Mouse (Mus musculus) retina, adult 2 months (tissue): ENCODE results near the gene Ubqln3.

Experiments used
- DNase-seq: peaks from one replicate; pipeline ENCODE4 v3.0.0-alpha.2; 2012; ENCODE audit warnings: low read depth, low spot score

Ubqln3 gene

GRCm38 (mm10) chr7:104143179-104143578 is at the start of gene Ubqln3:
TSS of gene Ubqln3 (minus strand) at chr7:104143279.
- DNase-seq = no peak

- no peak for DNase-seq
These were observed 48.2 kb upstream of the Ubqln3 start for GRCm38 (mm10) chr7:104191275-104191674.

GRCm38 (mm10) chr7:104183292-104183691 is 40.2 kb upstream of the Ubqln3 start, which contains the start of gene Olfr648:
TSS of gene Olfr648 (minus strand) at chr7:104183392.
- DNase-seq = no peak

- DNase-seq = no peak
These were observed 36.0 kb upstream of the Ubqln3 start for GRCm38 (mm10) chr7:104179074-104179473.

- no peak for DNase-seq
These were observed 35.5 kb upstream of the Ubqln3 start for GRCm38 (mm10) chr7:104178422-104179054.

- no peak for DNase-seq
These were observed 32.0 kb upstream of the Ubqln3 start for GRCm38 (mm10) chr7:104175085-104175484.

- no peak for DNase-seq
These were observed 26.6 kb upstream of the Ubqln3 start for GRCm38 (mm10) chr7:104169634-104170204.

- DNase-seq = no peak
These were observed 24.0 kb upstream of the Ubqln3 start for GRCm38 (mm10) chr7:104167105-104167504.

- no peak for DNase-seq
These were observed 7.4 kb upstream of the Ubqln3 start, which contains the start of gene Ubqlnl for GRCm38 (mm10) chr7:104150456-104150855. TSS of gene Ubqlnl (minus strand) at chr7:104150556.

GRCm38 (mm10) chr7:104137305-104137704 is 5.8 kb downstream of the Ubqln3 start, which contains the start of gene Olfr643:
TSS of gene Olfr643 (minus strand) at chr7:104137405.
- no peak for DNase-seq

GRCm38 (mm10) chr7:104129726-104130125 is 13.4 kb downstream of the Ubqln3 start, which contains the start of gene Ubqln5:
TSS of gene Ubqln5 (minus strand) at chr7:104129826.
- DNase-seq = no peak

- DNase-seq = no peak
These were observed 38.4 kb downstream of the Ubqln3 start, which contains the start of gene Olfr646 for GRCm38 (mm10) chr7:104104757-104104972. TSS of gene Olfr646 (plus strand) at chr7:104104873.

GRCm38 (mm10) chr7:104103913-104104756 is 38.9 kb downstream of the Ubqln3 start:
- DNase-seq = no peak
